Mouse (Mus musculus): ENCODE data around the gene Cpne4. TPM values are rescaled to one million over a fixed set of nuclear protein-coding genes. Genes with fewer than 3 reads are reported as not detected.

Gene Cpne4
- total RNA-seq, 4 experiments from 2014 or later, result 111 to 134 (median 121) TPM

DNA sequence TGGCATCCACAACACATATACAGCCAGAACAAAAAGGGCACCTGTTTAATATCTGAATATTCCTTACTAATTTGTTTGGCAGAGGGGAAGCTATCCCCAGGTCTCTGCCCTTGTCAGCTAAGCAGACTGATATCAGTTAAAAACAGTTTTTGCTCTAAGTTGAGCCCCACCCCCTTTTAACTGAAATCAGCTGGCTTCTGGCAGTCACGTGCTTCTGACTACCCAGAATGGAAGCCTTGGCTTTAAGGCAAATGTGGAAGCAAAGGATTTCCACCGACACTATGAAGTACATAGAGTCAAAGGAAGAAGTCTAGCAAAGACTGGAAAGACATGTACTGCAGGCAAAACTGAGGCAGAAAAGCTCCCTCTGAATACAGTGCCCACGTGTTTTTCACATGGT, 490.8 kb downstream of the Cpne4 start:
- no peak for DNase-seq (ENCODE audit: low spot score in 2 of 2)

DNA sequence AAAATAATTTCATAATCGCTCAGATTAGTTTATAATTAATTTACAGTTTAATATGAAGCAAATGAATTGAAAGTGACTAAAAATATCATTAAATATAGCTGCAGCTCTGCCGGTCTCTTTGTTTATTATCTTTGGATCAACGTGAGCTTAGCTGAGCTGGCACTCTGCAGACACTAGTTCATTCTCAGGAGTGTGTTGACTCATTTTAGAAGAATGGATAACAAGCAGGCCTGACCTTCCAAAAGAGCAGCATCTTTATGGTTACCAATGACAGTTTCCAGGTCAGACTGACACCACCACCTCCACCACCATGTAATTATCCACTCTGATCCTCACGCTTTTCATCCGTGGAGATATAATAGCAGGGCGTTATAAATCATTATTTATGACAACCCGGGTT, 498.9 kb downstream of the Cpne4 start:
- DNase-seq (ENCODE audit: low spot score in 2 of 2), result no peak

DNA sequence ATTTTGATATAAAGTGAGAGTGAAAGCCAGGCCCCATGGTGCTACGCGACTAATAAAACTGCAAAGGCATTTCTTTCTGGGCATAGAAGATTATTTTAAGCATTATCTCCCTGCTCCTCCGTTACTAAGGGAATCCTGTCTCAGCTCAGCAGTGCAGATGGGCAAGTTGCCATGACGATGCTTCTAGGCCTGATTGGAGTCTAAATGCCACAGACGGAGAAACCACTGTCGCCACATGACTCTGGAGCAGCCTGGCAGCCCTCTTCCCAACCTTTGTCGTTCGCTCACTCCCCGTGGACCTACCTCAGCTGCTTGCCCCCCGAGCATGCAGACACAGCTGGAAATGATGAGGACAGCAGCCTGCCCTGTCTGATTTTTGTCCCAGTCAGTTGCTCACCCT, 501.3 kb downstream of the Cpne4 start:
- DNase-seq (ENCODE audit: low spot score in 2 of 2), result peak; percentile 43 to 60

DNA sequence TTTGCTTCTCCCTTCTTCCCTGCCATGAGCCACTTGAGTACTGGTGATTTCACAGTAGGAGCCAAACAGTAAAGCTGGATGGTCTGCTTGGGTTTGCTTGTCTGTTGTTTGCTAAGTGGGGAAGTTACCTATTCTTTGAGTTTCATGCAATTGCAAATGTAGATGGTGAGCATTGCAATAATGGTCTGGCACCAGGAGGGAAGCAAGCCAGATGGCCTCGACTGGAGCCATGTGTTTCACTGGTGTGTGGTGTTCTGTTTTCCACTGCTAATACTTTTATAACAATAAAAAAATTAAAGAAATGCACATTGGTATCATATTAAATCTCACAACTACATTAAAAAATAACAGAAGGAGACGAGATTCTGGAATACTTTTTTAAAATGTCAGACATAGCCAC, 502.6 kb downstream of the Cpne4 start:
- DNase-seq (ENCODE audit: low spot score in 2 of 2), result peak; percentile 39 to 43

DNA sequence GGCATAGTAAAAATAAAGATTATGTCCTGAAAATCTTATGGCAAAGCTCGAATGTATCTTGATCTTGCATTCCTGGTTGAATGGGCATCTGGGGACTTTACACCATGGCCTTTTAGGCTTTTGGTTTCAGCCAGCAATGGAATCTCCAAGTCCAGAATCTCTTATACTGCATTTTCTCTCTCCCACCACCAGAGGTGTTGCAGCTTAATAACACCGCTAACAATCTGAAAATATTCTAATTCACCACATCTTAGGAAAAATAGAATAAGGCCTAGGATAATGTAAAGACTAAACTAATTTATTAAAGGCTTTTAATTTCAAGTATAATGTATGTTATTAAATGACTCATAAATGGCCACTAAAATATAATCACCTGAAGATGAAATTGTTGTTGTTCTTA, 503.2 kb downstream of the Cpne4 start:
- DNase-seq (ENCODE audit: low spot score in 2 of 2), result no peak

DNA sequence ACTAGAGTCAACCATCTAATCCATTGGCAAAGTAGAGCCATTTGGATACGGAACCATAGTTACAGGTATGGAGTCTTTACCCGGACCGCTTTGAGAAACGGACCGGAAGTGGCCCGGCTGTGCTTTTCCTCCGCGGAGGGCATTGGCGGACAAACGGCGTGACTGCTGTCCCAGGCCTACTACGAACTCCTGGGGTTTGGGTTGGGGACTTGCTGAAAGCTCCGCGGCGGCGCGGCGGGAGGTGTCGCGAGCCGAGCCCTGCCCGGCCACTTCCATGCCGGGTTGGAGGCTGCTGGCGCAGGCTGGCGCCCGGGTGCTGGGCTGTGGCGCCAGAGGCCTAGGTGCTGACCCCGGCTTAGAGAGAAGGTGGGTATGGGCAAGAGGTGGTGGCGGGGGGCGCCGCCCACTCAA, 506.1 kb downstream of the Cpne4 start, which contains the start of gene Mrpl3:
Mrpl3 (plus strand) TSS at position 93 of the 411 bp plus-strand sequence.
- peak; percentile 48 to 86 for DNase-seq (ENCODE audit: low spot score in 2 of 2)

DNA sequence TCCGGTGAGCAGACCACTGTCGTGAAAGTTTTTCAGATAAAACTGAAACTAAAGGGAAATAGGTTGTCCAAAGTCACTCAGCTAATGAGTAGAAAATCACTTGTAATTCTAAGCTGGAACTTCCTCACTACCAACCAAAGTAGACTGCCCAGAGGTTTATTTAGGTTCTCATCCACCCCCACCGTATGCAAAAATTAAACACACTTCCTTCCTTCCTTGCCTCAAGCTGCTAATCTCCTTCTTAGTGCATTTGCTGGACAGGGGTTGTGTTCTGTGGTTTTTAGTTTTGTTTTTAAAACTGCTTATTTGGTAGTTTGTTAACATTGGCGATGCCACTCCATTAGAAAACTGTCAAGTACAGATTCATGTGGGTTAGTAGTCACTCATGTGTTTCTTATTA, 506.7 kb downstream of the Cpne4 start:
- no peak for DNase-seq (ENCODE audit: low spot score in 2 of 2)

GRCm38 (mm10) chr9:105069106-105069505, 522.0 kb downstream of the Cpne4 start:
- DNase-seq (ENCODE audit: low spot score in 2 of 2), result no peak

DNA sequence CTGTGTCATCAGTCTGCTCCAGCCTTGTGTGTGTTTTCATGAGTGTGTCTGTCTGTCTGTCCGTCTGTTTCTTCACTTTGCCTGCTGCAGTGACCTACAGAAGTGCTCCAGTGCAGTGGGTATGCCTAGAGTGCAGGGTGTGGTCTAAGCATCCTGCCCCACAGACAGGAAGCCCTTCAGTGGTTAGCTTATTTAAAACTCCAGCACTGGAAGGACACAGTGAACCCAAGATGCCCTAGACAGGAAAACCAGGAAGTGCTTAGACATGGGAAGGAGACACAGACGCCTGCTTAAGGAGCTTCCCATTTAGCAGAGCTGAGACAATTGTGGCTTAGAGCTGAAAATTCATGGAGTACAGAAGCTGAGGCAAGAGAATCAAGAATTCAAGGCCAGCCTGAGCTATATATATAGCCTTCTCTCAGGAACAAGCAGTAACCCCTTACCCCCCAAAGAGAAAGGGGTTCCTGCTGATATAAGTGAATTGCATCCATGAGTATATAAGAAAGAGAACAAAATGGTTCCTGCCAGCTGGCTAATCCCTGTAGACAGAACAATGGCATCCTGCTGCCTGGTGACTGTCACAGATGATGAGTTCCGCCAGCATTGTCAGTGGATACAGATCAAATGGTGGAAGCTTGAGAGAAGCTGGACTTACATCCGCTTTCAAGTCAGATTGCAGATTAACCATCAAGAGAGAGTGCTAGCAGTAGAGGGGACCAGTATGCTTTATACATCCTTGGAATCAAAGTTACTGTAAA, 526.1 kb downstream of the Cpne4 start:
- DNase-seq (ENCODE audit: low spot score in 2 of 2), result no peak

- DNase-seq (ENCODE audit: low spot score in 2 of 2), result no peak
Measured at GRCm38 (mm10) chr9:105074851-105075250, 527.8 kb downstream of the Cpne4 start.

DNA sequence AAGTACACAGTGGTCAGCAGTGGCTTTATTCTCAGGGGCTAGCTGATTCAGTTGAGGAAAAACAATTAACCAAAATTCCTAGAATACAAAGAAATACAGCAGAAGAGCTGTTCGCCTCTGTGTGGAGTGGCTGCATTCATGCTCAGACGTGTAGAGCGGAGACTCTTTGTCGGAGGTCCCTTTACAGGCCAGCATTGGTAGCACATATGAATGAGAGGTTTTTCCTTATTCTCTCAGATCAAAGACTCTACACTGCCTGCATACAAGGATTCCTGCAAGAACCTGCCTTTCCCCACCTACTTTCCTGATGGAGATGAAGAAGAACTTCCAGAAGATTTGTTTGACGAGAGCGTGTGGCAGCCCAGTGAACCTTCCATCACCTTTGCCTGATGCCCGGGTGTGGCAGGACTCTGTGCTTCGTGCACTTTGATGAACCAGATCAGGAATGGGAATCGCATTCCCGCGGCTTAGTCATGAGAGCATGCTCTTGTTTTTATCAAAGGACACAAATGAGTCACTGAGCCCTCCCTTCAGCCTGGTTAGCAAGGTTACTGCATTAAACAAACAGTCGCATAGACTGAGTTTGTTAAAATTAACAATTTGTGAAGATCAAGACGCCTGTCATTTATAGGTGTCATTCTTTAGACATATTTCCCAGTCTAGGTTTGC, 529.8 kb downstream of the Cpne4 start:
- DNase-seq (ENCODE audit: low spot score in 2 of 2), result no peak

DNA sequence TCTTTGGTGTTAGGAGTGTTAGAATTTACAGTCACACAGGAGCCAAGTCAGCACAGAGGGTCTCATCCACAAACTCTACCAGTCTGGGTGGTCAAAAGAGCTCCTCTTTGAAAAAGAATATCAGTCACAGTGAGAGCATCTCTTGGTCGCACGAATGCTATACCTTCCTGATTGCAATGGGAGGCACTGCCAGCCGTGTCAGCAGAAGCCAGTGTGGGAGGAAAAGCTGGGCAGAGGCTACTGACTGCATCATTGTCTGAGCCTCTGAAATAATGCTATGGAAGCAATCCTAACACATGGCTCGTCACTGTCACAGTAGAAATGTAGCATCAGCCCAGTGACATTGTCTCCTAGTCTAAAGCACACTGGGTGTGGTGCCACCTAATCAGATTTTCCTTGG, 531.4 kb downstream of the Cpne4 start:
- no peak for DNase-seq (ENCODE audit: low spot score in 2 of 2)

GRCm38 (mm10) chr9:105080246-105080645, 533.2 kb downstream of the Cpne4 start:
- DNase-seq (ENCODE audit: low spot score in 2 of 2), result no peak

Small RNAs within 50 kb of the gene (microRNA-seq; reads per million reads assigned to microRNA genes)
- 0 reads per million in 2 experiments for gene Gm23391

Other genes starting within 250 kb of the Cpne4 start
- under 1 TPM in 3 of 4 experiments, not detected in 1; 0.11 to 0.25 (median 0.20) TPM for gene Acpp, start 209.5 kb upstream of the Cpne4 start, total RNA-seq (2022)